Mouse (Mus musculus): Measurements from ENCODE around the gene Usp5.
"Not testable (repeated sequence)": the region's sequence is repeated elsewhere in the genome, so short reads cannot be mapped to it uniquely, and the experiment has no call there.

Gene Usp5

DNA sequence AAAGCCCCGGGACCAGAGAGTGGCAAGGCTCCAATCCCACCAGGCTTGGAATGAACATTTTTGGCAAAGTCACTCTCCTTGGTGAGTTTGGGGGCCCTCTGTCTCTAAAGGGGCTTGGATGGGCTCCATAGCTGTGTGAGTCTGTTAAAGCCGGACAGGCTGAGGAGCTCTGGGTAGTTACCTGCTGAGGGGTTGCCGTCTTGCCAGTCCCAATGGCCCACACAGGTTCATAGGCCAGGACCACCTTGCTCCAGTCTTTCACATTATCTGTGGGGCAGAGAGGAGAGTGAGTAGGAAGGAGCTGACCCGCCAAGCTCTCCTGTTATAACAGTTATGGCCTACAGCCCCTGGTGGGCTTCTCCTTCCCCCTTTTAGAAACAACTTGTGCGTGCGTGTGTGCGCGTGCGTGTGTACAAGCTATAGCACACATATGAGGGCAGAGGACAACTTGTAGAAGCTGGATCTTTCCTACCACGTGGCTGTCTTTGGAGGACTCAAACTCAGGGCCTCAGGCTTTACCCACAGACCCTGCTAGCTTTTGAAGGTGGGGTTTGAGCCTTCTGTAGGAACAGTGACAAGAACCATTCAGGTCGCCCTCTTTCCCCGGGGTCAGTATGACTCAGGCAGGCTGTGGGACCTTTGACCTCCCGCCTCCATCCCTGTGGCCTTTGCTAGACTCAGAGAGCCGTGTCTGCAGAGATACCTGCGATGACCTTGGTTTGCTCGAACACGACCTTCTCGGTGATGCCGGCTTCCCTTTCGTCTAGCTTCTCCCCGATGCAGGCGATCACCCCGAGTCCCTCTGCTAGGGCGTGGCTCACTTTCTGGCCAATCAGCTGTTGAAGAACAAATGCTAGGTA lies 17.4 kb downstream of the Usp5 start:
- no peak for DNase-seq (ENCODE audit: low spot score)

DNA sequence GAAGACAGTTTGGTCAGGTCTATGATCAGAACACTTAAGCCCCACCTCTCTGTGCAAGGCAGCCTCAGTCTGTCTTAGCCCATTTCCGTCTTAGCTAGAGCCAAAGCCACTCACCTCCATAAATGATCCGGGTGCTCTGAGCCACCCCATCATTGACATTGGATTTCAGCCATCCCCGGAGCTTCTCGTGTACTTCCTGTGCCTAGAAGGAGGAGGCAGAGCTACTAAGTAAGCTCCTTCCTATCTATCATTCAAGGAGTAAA lies 17.9 kb downstream of the Usp5 start:
- DNase-seq (ENCODE audit: low spot score), result no peak

DNA sequence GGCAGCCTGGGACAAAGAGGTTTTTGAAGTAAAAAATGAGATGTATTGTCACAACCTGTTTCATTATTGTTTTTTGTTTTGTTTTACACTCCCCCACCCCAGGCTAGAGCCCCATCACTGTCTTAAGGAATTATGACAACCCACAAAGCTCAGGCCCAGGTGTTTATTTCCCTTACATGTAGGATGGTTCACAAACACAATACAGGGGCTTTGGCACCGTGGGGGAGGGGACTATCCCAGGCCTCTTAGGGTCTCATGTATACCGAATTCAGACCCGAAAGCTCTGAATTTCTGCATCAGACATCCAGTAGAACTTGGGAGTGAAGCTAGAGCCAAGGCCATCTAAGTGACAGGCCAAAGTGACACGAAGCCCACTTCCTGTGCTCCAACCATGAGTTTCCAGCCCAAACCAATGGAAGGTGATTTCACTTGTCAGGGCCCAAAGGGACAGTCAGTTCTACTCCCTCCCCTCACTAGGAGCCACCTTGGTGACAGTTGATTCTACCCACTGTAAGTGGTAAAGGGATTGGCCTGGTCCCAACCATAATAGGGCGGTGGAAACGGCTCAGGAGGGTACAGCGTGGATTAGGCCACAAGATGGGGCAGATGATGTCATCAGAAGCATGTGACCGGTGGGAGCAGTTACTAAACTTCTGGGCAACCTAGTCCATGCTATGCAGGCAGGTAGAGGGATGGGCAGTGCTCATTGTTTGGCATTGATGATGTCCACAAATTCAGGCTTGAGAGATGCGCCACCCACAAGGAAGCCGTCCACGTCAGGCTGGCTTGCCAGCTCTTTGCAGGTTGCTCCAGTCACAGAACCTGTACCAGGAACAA lies 18.5 kb downstream of the Usp5 start:
- not testable (repeated sequence) for DNase-seq (ENCODE audit: low spot score)

DNA sequence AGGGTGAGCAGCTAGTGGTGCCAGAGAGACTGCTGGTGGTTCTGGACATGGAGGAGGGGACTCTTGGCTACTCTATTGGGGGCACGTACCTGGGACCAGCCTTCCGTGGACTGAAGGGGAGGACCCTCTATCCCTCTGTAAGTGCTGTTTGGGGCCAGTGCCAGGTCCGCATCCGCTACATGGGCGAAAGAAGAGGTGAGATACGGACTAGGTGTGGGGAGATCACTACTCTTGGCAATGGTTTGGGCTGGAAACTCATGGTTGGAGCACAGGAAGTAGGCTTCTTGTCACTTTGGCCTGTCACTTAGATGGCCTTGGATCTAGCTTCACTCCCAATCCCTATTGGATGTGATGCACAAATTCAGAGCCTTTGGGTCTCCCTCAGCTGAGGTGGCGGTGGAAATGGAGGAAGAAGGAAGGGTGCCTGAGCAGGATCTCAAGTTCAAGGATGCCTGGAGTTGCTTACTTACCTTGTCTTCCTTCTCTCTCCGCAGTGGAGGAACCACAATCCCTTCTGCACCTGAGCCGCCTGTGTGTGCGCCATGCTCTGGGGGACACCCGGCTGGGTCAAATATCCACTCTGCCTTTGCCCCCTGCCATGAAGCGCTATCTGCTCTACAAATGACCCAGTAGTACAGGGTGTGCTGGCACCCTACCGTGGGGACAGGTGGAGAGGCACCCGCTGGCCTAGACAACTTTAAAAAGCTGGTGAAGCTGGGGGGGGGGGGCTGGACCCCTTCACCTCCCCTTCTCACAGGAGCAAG lies 19.3 kb downstream of the Usp5 start:
- DNase-seq (ENCODE audit: low spot score), result no peak

DNA sequence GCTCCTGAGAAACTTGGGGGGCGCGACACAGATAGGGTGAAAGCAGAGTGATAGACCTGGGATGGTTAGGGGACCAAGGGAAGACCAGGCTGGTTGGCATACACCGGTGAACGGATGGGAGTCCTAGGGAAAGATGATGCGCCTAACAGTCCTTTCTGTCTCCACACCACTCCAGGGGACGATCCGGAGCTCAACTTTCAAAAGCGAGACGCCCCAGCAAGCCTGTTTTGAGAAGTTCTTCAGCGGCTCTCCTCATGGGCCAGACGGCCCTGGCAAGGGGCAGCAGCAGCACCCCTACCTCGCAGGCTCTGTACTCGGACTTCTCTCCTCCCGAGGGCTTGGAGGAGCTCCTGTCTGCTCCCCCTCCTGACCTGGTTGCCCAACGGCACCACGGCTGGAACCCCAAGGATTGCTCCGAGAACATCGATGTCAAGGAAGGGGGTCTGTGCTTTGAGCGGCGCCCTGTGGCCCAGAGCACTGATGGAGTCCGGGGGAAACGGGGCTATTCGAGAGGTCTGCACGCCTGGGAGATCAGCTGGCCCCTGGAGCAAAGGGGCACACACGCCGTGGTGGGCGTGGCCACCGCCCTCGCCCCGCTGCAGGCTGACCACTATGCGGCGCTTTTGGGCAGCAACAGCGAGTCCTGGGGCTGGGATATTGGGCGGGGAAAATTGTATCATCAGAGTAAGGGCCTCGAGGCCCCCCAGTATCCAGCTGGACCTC lies 20.1 kb downstream of the Usp5 start:
- DNase-seq (ENCODE audit: low spot score), result peak; percentile 69

DNA sequence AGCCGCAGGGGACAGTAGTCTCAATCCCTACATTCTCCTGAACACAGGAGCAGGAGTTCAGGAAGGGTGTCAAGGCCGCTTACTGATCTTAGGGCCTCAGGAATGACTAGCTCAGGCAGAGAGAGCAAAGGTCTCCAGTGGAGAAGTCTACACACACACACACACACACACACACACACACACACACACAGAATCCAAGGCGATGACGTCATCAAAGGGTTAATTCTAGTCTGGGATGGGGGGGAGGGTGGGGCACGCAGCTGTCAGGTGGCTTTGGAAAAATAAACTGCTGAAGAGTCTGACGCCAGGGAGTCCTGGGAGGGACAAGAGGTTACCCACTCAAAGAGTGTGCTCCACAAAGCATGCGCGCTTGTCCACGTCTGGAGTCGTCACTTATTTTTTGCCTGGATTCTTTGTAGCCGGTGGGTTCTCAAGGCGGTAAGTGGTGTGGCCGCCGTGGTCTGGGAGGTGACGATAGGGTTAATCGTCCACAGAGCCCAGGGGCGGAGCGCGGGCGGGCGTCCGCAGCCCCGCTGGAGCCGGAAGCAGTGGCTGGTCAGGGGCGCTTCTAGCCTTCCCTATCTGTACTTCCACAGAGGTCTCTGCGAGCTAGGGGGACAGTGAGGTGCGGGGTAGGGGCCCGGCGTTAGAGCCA lies 20.8 kb downstream of the Usp5 start, which contains the start of gene Spsb2:
Gene Spsb2, plus strand, starts transcription at position 304 of the 655 bp plus-strand sequence.
- peak; percentile 73 for DNase-seq (ENCODE audit: low spot score)

DNA sequence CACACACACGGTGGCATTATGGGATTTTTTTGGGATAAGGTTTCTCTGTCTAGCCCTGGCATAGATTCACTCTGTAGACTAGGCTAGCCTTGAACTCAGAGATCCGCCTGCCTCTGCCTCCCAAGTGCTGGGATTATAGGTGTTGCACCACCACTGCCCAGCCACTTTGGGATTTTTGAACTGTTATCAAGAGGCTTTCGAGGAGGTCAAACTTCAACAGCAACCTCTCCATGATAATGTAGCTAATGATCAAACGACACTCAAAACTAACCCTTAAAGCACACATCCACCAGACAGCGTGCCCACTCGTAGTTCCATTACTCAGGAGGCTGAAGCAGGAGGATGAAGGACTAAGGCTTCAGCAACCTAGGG lies 21.3 kb downstream of the Usp5 start:
- DNase-seq (ENCODE audit: low spot score), result no peak

DNA sequence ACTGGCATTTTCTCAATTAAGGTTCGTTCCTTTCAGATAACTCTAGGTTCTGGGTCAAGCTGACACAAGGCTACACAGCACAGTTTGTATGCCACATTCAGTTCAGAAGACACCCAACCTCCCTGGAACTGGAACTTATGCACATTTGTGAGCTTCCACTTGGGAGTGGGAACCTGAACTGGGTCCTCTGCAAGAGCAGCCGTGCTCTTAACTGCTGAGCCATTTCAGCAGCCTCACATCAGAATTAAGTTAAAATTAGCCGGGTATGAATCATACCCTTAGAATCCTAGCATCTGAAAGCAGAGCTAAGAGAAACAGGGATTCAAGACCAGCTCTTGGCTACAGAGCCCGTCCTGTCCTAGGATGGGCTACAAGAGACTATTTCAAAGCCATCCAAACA lies 21.9 kb downstream of the Usp5 start:
- no peak for DNase-seq (ENCODE audit: low spot score)

DNA sequence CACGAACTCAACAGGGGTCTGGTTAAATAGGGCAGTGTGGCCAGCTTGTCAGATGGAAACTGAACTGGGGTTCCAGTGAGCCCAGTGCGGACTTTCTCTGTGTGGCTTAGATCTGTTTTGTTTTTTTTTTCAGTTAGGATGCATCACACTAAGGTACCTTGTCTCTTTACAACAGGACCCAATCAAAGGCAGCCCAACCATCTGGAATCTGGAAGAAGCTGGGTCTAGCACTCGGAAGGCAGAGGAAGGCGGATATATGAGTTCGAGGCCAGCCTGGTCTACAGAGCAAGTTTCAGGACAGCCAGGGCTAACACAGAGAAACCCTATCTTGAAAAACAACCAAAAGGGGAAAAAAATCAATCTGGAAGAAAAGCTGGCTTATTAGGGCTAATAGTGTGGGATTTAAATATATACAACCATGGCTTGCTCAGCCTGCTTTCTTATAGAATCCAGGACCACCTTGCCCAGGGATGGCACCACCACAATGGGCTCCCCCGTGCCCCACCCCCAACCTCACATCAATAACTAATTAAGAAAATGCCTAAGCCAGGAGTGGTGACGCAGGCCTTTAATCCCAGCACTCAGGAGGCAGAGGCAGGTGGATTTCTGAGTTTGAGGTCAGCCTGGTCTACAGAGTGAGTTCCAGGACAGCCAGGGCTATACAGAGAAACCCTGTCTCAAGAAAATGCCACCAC lies 22.7 kb downstream of the Usp5 start:
- DNase-seq (ENCODE audit: low spot score), result no peak

DNA sequence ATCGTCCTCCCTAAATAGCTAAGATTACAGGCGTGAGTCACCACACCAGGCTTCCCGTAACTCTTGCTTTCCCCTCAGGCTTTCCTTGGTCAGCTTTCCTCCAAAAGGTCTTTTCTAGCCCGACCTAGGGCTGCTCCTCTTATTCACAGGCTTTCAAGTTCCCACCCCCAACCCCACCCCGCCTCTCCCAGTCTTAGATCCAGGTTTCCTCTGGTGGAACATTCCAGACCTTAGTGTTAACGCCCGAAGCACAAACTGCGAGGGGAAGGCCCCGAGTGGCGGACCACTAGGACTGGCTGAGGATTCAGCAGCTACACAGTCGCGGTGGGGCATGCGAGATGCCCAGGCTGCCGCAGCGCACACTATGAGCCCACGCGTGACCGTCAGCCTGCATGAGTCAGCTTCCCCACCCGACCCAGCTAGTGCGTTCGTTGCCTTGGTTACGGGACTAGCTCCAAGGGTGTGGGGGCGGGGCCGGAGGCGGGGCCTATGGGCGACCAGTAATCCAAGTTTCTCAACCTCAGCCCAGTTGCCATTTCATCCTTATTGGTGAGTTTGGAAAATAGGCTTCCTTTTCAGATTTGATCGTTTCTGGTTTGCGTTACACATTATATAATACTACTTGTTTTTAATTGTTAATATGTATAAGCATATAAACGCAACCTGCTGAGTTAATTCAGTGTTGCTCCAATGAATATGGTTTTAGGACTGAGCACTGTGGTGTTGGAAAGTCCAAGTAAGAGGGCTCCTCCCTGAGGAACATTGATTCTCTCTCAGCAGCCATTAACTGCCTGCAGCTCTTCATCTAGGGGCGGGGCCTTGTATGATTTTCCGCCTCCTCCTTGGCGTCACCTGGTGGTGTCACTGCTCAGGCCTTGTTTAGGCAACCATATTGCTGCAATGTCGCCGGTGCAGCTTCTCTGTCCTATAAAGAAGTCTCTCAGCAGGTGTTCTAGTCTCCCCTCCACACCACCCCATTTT lies 23.7 kb downstream of the Usp5 start:
- DNase-seq (ENCODE audit: low spot score), result peak; percentile 94

DNA sequence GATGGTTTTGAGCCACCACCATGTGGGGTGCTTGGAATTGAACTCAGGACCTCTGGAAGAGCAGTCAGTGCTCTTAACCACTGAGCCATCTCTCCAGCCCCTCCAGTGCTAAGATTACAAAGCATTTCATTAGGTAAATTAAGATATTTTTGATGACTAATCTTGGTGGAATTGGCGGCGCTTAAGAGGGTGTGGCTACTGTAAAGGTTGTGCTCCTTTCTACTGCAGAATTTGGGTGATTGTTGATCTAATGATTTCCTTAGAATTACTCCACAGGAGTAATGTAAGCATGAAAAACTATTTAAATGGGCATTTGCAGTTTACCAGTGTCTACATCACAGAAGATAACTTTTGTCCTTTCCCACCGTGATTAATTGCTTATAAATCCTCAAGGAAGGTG lies 24.9 kb downstream of the Usp5 start:
- no peak for DNase-seq (ENCODE audit: low spot score)

DNA sequence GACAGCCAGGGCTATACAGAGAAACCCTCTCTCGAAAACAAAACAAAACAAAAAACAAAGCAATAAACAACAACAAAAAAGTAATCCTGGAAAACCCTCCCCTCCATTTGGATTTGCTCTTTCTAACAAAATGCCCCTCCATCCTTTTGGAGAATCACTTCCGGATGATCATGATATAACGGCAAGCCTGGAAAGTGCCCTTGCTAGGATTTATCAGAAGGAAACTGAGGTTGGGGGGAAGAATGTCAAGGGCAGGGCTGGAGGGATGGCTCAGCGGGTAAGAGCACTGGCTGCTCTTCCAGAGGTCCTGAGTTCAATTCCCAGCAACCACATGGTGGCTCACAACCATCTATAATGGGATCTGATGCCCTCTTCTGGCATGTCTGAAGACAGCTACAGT lies 25.6 kb downstream of the Usp5 start:
- not testable (repeated sequence) for DNase-seq (ENCODE audit: low spot score)

DNA sequence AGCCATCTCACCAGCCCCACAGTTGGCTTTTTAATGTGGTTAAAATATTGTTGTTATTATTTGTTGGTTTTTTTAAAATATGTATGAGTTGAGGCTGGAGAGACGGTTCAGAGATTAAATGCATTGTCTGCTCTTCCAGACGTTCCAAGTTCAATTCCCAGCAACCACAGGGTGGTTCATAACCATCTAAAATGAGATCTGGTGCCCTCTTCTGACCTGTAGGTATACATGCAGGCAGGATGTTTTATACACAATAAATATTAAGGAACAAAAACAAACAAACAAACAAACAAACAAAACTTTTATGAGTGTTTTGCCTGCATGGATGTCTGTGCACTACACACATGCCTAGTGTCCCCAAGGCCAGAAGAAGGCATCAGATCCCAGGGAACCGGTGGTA lies 26.2 kb downstream of the Usp5 start:
- no peak for DNase-seq (ENCODE audit: low spot score)

DNA sequence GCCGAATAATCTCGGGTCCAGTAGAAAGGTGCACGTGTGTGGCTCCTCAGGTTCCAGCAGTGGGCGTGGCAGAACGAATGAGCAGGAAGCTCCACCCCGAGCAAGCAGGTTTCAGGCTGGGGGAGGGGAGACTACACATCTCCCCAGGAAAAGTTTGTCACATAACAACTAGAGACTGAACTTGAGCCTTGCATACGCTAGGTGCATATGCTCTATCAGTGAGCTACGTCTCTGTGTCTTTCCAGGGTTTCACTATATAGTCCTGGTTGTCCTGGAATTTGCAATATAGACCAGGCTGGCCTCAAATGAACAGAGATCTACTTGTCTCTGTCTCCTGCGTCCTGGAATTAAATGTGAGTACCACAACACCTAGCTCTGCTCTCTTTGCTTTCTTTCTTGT lies 26.9 kb downstream of the Usp5 start:
- not testable (repeated sequence) for DNase-seq (ENCODE audit: low spot score)

DNA sequence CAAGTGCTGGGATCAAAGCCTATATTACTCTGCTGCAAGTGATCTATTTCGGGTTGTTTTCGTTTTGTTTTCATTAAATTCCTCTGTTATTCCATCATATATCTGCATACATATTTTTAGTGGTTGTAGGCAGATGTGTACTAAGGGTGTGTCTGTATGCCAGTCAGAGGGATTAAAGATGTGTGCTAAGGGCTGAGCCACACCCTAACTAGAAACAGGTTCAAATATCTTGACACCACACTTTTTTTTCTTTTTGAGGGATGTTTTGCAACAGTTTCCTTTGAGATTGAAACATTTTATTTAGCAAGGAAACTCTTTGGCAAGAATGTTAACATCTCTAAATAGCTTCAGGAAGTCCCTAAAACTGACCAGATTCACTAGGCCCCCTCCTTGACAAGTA lies 33.1 kb downstream of the Usp5 start:
- no peak for DNase-seq (ENCODE audit: low spot score)

DNA sequence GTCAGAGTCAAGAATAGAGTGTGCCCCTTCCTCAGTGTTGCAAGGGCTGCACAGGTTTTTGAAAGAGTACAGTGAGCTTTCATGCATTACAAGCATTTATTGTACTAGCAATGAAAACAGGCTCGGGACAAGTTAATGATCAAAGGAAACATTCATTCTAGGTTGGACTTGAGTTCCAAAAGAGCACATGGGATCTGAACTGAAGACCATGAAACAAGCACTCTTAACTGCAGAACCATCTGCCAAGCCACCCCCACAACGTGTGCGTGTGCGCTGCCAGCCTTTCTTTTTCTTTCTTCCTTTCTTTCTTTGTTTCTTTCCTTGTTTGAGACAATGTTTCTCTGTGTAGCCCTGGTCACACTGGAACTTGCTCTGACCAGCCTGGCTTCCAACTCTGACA lies 33.5 kb downstream of the Usp5 start:
- no peak for DNase-seq (ENCODE audit: low spot score)

DNA sequence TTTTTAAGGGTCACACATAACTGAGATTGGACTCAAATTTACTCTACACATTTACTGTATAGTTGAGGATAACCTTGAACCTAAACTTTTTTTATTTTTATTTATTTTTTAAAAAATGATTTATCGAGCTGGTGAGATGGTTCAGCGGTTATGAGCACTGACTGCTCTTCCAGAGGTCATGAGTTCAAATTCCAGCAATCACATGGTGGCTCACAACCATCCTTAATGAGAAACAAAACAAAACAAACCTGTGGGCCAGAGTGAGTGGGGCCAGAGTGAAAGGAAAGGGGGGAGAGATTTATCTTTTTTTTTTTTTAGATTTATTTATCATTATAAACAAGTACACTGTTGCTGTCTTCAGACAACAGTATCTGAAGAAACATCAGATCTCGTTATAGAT lies 37.4 kb downstream of the Usp5 start:
- no peak for DNase-seq (ENCODE audit: low spot score)

DNA sequence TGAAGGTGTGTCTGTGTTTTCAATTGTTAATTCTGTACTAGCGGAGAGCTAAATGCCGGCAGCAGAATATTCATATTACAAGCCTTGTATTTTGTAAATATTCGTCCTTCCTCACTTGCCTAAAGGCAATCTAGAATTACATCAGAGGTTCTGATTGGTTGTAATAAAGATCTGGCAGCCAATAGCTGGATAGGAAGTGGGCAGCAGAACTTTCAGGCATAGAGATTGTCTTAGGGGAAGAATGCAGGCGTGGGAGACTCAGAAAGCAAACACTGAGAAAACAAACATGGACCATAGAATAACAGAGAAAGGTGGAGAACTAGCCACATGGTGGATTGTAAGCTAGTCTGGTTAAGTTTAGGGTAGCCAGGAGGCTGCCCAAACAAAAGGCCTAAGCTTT lies 39.2 kb downstream of the Usp5 start:
- DNase-seq (ENCODE audit: low spot score), result no peak

DNA sequence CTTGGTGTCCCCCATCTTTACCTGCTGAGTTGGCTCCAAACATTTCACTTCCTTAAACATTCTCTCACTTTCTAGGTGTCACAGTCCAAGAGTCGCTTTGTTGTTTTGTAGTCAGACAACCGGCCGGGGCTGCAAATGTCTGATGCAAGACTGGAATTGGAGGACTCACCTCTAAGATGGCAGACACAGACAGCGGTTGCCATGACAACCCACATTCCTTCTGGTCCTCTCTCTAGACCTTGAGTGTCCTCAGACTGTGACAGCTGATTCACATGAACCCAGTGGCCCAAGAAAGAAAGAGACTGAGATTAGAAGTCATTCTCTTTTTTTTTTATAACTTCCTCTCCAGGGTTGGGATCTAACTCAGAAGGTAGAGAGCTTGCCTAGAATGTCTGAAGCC lies 39.8 kb downstream of the Usp5 start:
- DNase-seq (ENCODE audit: low spot score), result no peak

DNA sequence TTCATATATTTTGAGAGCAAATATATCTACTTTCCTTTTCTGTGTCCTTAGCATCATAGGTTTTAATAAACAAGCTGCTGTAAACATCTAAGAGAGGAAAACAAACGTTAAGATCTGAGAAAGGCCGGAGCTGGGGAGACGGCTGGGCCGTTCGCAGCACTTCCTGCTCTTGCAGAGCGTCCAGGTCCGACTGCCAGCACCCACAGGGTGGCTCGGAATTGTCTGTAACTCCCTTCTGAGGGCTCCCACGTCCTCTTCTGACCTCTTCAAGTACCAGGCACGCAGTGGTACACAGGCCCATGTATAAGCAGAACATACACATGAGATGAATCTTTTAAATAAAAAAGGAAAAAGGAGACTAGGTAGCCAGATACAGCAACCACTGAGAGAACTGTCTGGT lies 41.6 kb downstream of the Usp5 start:
- DNase-seq (ENCODE audit: low spot score), result no peak

Data from ovary, adult 18-20 months (tissue).